ENCODE assay signal across 10 mouse cellular contexts in the genomic region with DNA sequence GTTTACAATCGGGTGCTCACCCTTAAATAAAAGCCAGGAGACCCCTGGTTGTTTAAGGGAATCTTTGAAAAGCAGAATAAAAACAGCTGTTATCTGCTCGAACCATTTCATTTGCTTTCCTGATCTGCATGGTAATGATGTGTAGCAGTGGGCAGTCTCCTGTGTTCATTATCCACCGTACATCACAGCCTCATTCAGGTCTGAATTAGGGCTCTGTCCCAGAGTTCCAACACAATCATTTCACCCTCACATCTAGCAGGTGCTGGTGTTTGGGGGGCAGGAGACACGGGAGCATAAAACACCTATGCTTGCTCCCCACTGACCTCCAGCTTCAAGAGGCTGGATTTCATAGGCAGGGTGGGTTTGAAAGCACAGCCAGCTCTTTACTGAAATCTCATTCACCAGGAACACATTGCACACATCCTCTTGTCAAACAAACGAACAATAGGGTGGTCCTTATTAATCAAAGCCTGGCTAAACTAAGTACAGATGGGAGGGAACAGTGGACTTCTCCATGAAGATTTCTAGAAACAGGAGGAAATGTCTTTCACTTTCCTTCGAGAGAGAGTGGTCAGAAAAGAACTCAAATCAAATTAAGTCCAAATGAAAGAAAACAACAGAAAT.
DNase-seq lines count a peak whose midpoint lies in the region; ATAC-seq and TF ChIP-seq lines count a peak whose summit lies in the region.
"Had no signal": no experiment of that assay in that cellular context is flagged by ENCODE, and none has a peak within 500 bp of the region (broad histone marks: within the 10 kb centered on the region; RNA-seq: fewer than 3 reads in every experiment).

No protein-coding gene starts in this region.

- H3K4me3 ChIP-seq in kidney, postnatal 0 days (replicated peaks; ENCODE audit: low read depth, low read length): no peak overlapping the region
- no peak overlapping the region for H3K4me3 ChIP-seq in kidney, embryonic 14.5 days (ENCODE audit: low read length)
- no peak overlapping the region for H3K4me3 ChIP-seq in hindbrain, embryonic 12.5 days
- no peak overlapping the region for H3K4me3 ChIP-seq in stomach, embryonic 15.5 days (replicated peaks)

- H3K27me3 ChIP-seq in kidney, postnatal 0 days (ENCODE audit: insufficient read depth, low read length): no peaks in the 10 kb centered on the region
- no peaks in the 10 kb centered on the region for H3K27me3 ChIP-seq in kidney, embryonic 14.5 days (ENCODE audit: control insufficient read depth, insufficient read depth, low read length)
- H3K27me3 ChIP-seq in hindbrain, embryonic 12.5 days: no peaks in the 10 kb centered on the region; the same call in 1 of the 2 replicates
- no peaks in the 10 kb centered on the region for H3K27me3 ChIP-seq in stomach, embryonic 15.5 days (replicated peaks)

- peak; percentile 45 for DNase-seq in kidney, postnatal 0 days (ENCODE audit: low spot score)
- DNase-seq in lung, postnatal 14 days: peak; percentile 24
- DNase-seq in T-cell, adult 2 months (ENCODE audit: low spot score): no peak
- no peak for DNase-seq in spleen, postnatal 10 days (ENCODE audit: low spot score in 2 of 2)
- DNase-seq: heart, postnatal 14 days had no signal

- H3K9ac ChIP-seq in kidney, postnatal 0 days (ENCODE audit: low read depth, low read length): no peak overlapping the region
- H3K9ac ChIP-seq in kidney, embryonic 14.5 days (ENCODE audit: low read depth, low read length): no peak overlapping the region
- no peak overlapping the region for H3K9ac ChIP-seq in hindbrain, embryonic 12.5 days
- no peak overlapping the region for H3K9ac ChIP-seq in stomach, embryonic 15.5 days

- no peaks in the 10 kb centered on the region for H3K9me3 ChIP-seq in kidney, postnatal 0 days (replicated peaks; ENCODE audit: low read length)
- no peaks in the 10 kb centered on the region for H3K9me3 ChIP-seq in kidney, embryonic 14.5 days (ENCODE audit: control insufficient read depth, low read length)
- H3K9me3 ChIP-seq in hindbrain, embryonic 12.5 days (replicated peaks): no peaks in the 10 kb centered on the region
- H3K9me3 ChIP-seq in stomach, embryonic 15.5 days: no peaks in the 10 kb centered on the region

- peak overlapping the region; percentile 5; the same call in 1 of the 2 replicates for H3K4me2 ChIP-seq in kidney, postnatal 0 days (ENCODE audit: low read length)
- H3K4me2 ChIP-seq in kidney, embryonic 14.5 days (replicated peaks; ENCODE audit: low read depth, low read length): no peak overlapping the region
- H3K4me2 ChIP-seq in hindbrain, embryonic 12.5 days (replicated peaks): peak overlapping the region; percentile 24
- H3K4me2 ChIP-seq in stomach, embryonic 15.5 days: no peak overlapping the region

- no peaks in the 10 kb centered on the region for H3K4me1 ChIP-seq in kidney, postnatal 0 days (replicated peaks; ENCODE audit: insufficient read depth, low read length)
- no peaks in the 10 kb centered on the region for H3K4me1 ChIP-seq in kidney, embryonic 14.5 days (ENCODE audit: control insufficient read depth, insufficient read depth, low read length)
- peaks cover 17% of the 10 kb centered on the region for H3K4me1 ChIP-seq in hindbrain, embryonic 12.5 days
- peaks cover 8% of the 10 kb centered on the region; the same call in 1 of the 2 replicates for H3K4me1 ChIP-seq in stomach, embryonic 15.5 days

- no peak for ATAC-seq in kidney, postnatal 0 days (replicated peaks; ENCODE audit: low FRiP score, low read depth)
- ATAC-seq in kidney, embryonic 14.5 days (ENCODE audit: low FRiP score, low TSS enrichment): no peak
- peak; percentile 82 for ATAC-seq in hindbrain, embryonic 12.5 days (ENCODE audit: low FRiP score)
- ATAC-seq in stomach, embryonic 15.5 days (ENCODE audit: insufficient read depth, low FRiP score, low read depth): no peak
- no peak for ATAC-seq in megakaryocyte progenitor cell, adult 5-6 weeks (replicated peaks; ENCODE audit: poor library complexity)

- H3K27ac ChIP-seq in kidney, postnatal 0 days: no peak overlapping the region
- H3K27ac ChIP-seq in kidney, embryonic 14.5 days (ENCODE audit: low read depth, low read length): no peak overlapping the region
- H3K27ac ChIP-seq in hindbrain, embryonic 12.5 days: peak overlapping the region; percentile 52
- peak overlapping the region; percentile 60; the same call in 1 of the 2 replicates for H3K27ac ChIP-seq in stomach, embryonic 15.5 days
- H3K27ac ChIP-seq: macrophage had no signal

- no peaks in the 10 kb centered on the region for H3K36me3 ChIP-seq in kidney, postnatal 0 days (ENCODE audit: insufficient read depth, low read length)
- no peaks in the 10 kb centered on the region for H3K36me3 ChIP-seq in kidney, embryonic 14.5 days (ENCODE audit: control insufficient read depth, insufficient read depth, low read length)
- H3K36me3 ChIP-seq in hindbrain, embryonic 12.5 days: no peaks in the 10 kb centered on the region
- no peaks in the 10 kb centered on the region for H3K36me3 ChIP-seq in stomach, embryonic 15.5 days

- TF ChIP-seq CTCF in kidney, postnatal 0 days (IDR thresholded peaks at IDR 0.05; ENCODE audit: low read depth): no peak

- 27% methylated on average over 6 of the region's 6 CpGs for WGBS in kidney, postnatal 0 days
- WGBS in kidney, embryonic 14.5 days: 34% methylated on average over 6 of the region's 6 CpGs
- 29% methylated on average over 6 of the region's 6 CpGs for WGBS in hindbrain, embryonic 12.5 days
- WGBS in stomach, embryonic 15.5 days: 26% methylated on average over 6 of the region's 6 CpGs

Comparison
In these comparisons a context has a peak if more than half of its experiments do, and no peak if none do; other contexts are left out.
1. H3K4me2 ChIP-seq: peak in kidney, postnatal 0 days (single experiment) and hindbrain, embryonic 12.5 days (single experiment); none in kidney, embryonic 14.5 days (single experiment) and stomach, embryonic 15.5 days (single experiment).
2. DNase-seq: peak in kidney, postnatal 0 days (single experiment) and lung, postnatal 14 days (single experiment); none in T-cell, adult 2 months (single experiment) and spleen, postnatal 10 days (0 of 2).
3. H3K27ac ChIP-seq: peak in hindbrain, embryonic 12.5 days (single experiment) and stomach, embryonic 15.5 days (single experiment); none in kidney, postnatal 0 days (single experiment) and kidney, embryonic 14.5 days (single experiment).